Mouse (Mus musculus) hindbrain, embryonic 11.5 days (tissue): Measurements from ENCODE around the gene Cx3cr1. TPM values are rescaled to one million over a fixed set of nuclear protein-coding genes. Genes with fewer than 3 reads are reported as not detected.
"Not testable (repeated sequence)": the region's sequence is repeated elsewhere in the genome, so short reads cannot be mapped to it uniquely, and the experiment has no call there.

Source experiments
- ATAC-seq: fragments of 200-750 bp; cut with Nextera tagmentation; 2 replicates; pipeline ENCODE4 v1.8.0; 2017; ENCODE audit warnings: mild to moderate bottlenecking, moderate TSS enrichment, moderate library complexity; ENCODE audit not compliant: low FRiP score
- DNase-seq: peaks from one replicate; pipeline ENCODE4 v3.0.0-alpha.2; 2015; ENCODE audit warnings: low spot score
- H3K27ac ChIP-seq: fragments of 300-500 bp; sonication (generic); 2 replicates; pipeline ENCODE4 v1.5.1; 2014; ENCODE audit warnings: mild to moderate bottlenecking, low read depth, low read length
- H3K27me3 ChIP-seq: fragments of 300-500 bp; sonication (generic); 2 replicates; pipeline ENCODE4 v1.6.1; 2014; ENCODE audit warnings: mild to moderate bottlenecking, low read length, moderate library complexity, mixed read lengths; ENCODE audit not compliant: control insufficient read depth, insufficient read depth
- H3K36me3 ChIP-seq: fragments of 300-500 bp; sonication (generic); 2 replicates; pipeline ENCODE4 v1.6.1; 2014; ENCODE audit warnings: mild to moderate bottlenecking, low read length, moderate library complexity, mixed read lengths; ENCODE audit not compliant: control insufficient read depth, insufficient read depth
- H3K4me1 ChIP-seq: fragments of 300-500 bp; sonication (generic); replicated peaks from 2 replicates; pipeline ENCODE4 v1.6.1; 2014; ENCODE audit warnings: low read length, mixed read lengths; ENCODE audit not compliant: control insufficient read depth, insufficient read depth
- H3K4me2 ChIP-seq: fragments of 300-500 bp; sonication (generic); replicated peaks from 2 replicates; pipeline ENCODE4 v1.6.1; 2014; ENCODE audit warnings: mild to moderate bottlenecking, low read depth, low read length
- H3K4me3 ChIP-seq: fragments of 300-500 bp; sonication (generic); 2 replicates; pipeline ENCODE4 v1.5.1; 2014; ENCODE audit warnings: low read depth, low read length
- H3K9ac ChIP-seq: fragments of 300-500 bp; sonication (generic); 2 replicates; pipeline ENCODE4 v1.6.1; 2014; ENCODE audit warnings: low read depth, low read length
- H3K9me3 ChIP-seq: fragments of 300-500 bp; sonication (generic); 2 replicates; pipeline ENCODE4 v1.6.1; 2016; ENCODE audit warnings: low read length; ENCODE audit not compliant: control insufficient read depth
- WGBS: fragments of 180-500 bp; shearing (Covaris S2); extraction: QIAGEN DNeasy Blood & Tissue Kit; methylation state at CpG from one replicate; pipeline ENCODE4 v1.1.7; 2014; 5-methylcytosine and 5-hydroxymethylcytosine counted together
- polyA plus RNA-seq: library from polyadenylated mRNA; unstranded; fragments of >200 nt; fragmentation: Nextera tagmentation; extraction: Ambion mirVana; gene quantifications from 2 replicates; pipeline ENCODE4 v1.2.1, GENCODE M21; 2014

Cx3cr1 gene
- polyA plus RNA-seq, 1 experiment from 2014 or later, result 7.2 TPM

DNA sequence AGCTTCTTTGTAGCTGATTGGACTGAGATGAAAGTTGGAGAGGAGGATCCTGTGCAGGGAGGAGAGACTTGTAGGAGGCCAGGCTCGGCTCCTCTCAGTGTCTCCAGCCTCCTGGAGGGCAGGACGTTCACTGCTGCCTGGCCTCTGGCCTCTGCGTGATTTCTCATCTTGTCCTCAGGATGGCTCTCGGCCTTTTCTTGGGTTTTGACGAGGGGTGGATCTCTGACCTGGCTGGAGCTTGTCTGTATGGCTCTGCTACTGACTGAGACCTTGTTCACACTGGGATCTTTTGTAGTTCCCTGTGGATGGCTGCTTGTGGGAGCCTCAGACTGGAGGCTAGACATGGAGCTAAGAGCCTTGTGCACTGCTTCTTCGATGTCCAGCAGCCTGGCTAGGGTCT is 54.9 kb downstream of the Cx3cr1 start:
- Histone ChIP-seq H3K4me2 (no peak overlapping the region), H3K9me3 (no peaks in the 10 kb centered on the region), H3K9ac (no peak overlapping the region), H3K36me3 (no peaks in the 10 kb centered on the region), H3K4me3 (no peak overlapping the region), H3K27ac (no peak overlapping the region), H3K4me1 (no peaks in the 10 kb centered on the region; the same call in 1 of the 2 replicates), H3K27me3 (no peaks in the 10 kb centered on the region; the same call in 1 of the 2 replicates)
- ATAC-seq (no peak), DNase-seq (no peak)
- 61% methylated on average over 6 of the region's 6 CpGs for WGBS

DNA sequence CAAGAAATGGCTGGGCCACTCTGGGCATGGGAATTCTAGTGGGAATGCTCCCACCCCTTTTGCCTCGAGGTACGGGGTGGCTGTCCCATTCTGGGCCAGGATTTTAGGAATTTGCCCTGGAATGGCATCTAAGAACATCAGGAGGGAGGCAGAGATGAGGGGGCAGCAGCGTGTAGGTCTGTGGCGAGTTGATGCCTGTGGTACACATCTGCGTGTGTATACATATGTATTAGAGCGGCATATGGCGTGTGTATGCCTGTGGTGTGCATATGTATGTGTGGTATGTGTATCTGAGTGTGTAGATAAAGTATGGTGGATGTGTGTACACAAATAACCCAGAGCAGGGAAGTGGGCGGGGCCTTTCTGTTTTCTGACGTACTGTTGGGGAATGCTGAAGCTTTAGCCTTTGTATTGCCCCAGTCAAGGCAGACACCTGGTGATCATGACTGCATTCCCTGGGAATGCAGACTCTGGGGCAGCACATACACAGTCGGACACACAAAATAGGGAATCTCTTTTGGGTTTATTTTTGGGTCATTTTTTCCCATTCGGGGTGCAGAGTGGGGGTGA is 56.3 kb downstream of the Cx3cr1 start:
- ATAC-seq, result no peak
- Histone ChIP-seq H3K27ac (no peak overlapping the region), H3K9ac (no peak overlapping the region), H3K27me3 (no peaks in the 10 kb centered on the region; the same call in 1 of the 2 replicates), H3K9me3 (no peaks in the 10 kb centered on the region), H3K4me1 (no peaks in the 10 kb centered on the region; the same call in 1 of the 2 replicates), H3K36me3 (no peaks in the 10 kb centered on the region), H3K4me2 (no peak overlapping the region), H3K4me3 (no peak overlapping the region)
- no peak for DNase-seq
- 79% methylated on average over 11 of the region's 11 CpGs for WGBS

DNA sequence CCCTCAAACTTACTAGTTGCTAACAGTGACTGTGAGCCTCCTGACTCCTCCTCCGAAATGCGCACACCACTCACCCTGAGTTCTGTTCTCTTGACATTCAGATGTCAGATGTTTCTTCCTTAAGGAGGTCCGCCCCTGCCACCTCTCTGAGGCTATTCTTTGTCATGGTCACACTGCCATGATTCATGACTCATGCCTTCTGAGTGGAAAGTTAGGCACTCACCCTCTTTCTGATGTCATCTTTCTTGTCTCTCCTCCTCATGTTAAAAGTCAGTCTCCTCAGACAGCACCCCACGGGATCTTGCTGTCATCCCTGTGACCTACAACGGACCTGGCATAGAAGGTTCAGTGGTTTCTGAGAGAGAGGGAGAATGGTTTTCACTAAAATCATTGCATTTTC is 56.9 kb downstream of the Cx3cr1 start:
- DNase-seq (no peak), ATAC-seq (no peak)
- WGBS, result 86% methylated on average over 5 of the region's 5 CpGs
- H3K4me2 ChIP-seq, result no peak overlapping the region
- no peaks in the 10 kb centered on the region for H3K36me3 ChIP-seq
- H3K27ac ChIP-seq, result no peak overlapping the region
- H3K27me3 ChIP-seq, result no peaks in the 10 kb centered on the region; the same call in 1 of the 2 replicates
- no peak overlapping the region for H3K9ac ChIP-seq
- H3K4me3 ChIP-seq, result no peak overlapping the region
- no peaks in the 10 kb centered on the region for H3K9me3 ChIP-seq
- no peaks in the 10 kb centered on the region; the same call in 1 of the 2 replicates for H3K4me1 ChIP-seq

DNA sequence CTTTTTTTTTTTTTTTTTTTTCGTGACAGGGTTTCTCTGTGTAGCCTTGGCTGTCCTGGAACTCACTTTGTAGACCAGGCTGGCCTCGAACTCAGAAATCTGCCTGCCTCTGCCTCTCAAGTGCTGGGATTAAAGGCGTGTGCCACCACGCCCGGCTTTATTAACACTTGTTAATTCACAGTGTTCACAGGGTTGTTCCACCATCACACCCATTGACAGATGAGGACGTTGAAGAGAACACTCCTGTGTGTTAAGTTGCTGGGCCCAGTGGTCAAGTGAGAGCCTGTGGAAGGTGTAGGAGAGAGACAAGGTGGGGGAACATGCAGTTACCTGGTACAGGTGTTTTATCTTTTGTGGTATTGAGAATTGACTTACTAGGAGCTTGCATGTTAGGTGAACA is 57.5 kb downstream of the Cx3cr1 start:
- not testable (repeated sequence) for H3K27me3 ChIP-seq, DNase-seq, ATAC-seq, H3K4me3 ChIP-seq, H3K4me1 ChIP-seq, H3K9ac ChIP-seq, H3K9me3 ChIP-seq, H3K4me2 ChIP-seq, H3K36me3 ChIP-seq, H3K27ac ChIP-seq
- 90% methylated on average over 6 of the region's 6 CpGs for WGBS

DNA sequence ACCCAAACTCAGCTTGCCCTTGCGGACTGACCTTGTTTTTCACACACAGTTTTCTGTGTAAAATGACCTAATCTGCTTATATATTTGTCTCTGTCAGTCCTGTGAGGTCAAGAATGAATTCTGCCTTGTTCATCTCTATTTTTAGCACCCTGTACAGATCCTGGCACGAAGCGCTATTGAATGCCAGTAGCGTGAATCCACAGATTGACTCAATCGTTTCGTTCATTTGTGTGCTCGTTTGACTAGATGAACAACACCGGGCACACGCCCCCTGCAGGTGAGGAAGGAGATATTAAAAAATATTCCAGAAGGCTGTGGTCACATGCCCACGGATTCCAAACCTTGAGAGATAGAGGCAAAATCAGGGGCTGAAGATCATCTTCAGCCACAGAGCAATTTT is 58.1 kb downstream of the Cx3cr1 start:
- 2% methylated on average over 10 of the region's 10 CpGs for WGBS
- peak; percentile 73 for ATAC-seq
- no peak overlapping the region for H3K9ac ChIP-seq

DNA sequence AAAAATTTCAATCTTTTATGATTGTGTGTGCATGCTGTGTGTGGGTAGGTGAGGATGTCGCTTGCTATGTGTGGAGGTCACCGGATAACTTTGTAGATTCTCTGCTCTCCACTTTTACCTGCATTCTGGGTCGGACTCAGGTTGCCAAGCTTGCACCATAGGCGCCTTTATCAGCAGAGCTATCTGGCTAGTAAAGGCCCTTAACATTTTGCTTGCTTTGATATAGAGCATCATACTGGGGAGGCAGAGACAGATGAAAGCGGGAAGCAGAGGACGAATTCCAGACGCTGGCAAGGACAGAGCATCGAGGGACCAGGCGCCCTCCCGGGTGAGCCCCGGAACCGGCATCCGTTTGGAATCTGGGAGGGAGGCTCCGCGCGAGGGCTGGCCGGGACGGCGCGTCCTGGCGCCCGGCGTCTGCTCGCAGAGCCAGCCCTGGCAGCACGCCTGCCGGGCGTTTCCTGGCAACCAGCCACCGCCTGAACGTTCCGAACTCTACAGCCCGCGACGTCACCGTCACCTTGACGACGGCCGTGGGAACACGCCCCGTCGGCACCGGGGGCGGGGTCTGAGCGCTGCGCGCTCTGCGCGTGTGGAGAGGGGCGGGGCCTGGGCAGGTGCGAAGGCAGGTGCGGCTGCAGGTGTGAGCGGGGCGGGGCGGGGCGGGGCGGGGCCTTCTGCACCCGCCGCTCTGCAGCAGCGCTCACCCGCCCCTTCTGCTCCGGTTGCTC is 58.7 kb downstream of the Cx3cr1 start:
- peak overlapping the region; percentile 35 for H3K4me3 ChIP-seq
- ATAC-seq (peak; percentile 94), DNase-seq (peak; percentile 96)
- H3K9ac ChIP-seq, result no peak overlapping the region
- no peaks in the 10 kb centered on the region for H3K9me3 ChIP-seq
- H3K27ac ChIP-seq, result peak overlapping the region; percentile 72
- peak overlapping the region; percentile 77 for H3K4me2 ChIP-seq
- no peaks in the 10 kb centered on the region for H3K36me3 ChIP-seq
- no peaks in the 10 kb centered on the region for H3K4me1 ChIP-seq
- H3K27me3 ChIP-seq, result no peaks in the 10 kb centered on the region; the same call in 1 of the 2 replicates
- WGBS, result 3% methylated on average over 60 of the region's 60 CpGs

More for the DNA sequence above, 58.1 kb downstream of the Cx3cr1 start:
- Histone ChIP-seq H3K9me3 (no peaks in the 10 kb centered on the region), H3K36me3 (no peaks in the 10 kb centered on the region), H3K4me3 (peak overlapping the region; percentile 35), H3K4me1 (no peaks in the 10 kb centered on the region), H3K4me2 (peak overlapping the region; percentile 77), H3K27me3 (no peaks in the 10 kb centered on the region; the same call in 1 of the 2 replicates), H3K27ac (no peak overlapping the region)
- peak; percentile 87 for DNase-seq

DNA sequence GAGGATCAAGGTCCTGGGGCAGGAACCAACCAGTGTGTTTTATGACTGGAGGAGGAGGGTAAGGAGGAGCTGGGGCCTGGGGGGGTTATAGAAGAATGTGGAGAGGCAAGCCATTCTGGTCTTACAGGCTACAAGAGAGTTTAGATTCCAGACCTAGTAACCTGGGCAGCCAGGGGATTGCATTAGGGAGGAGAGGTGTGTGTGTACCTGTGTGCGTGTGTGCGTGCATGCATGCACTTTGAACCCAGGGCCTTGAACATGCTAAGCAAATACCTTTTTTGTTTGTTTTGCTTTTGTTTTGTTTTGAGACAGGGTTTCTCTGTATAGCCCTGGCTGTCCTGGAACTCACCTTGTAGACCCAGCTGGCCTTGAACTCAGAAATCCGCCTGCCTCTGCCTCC is 59.8 kb downstream of the Cx3cr1 start:
- WGBS, result 95% methylated on average over 3 of the region's 3 CpGs
- no peak overlapping the region for H3K4me3 ChIP-seq
- no peaks in the 10 kb centered on the region for H3K9me3 ChIP-seq
- H3K9ac ChIP-seq, result no peak overlapping the region
- no peak overlapping the region for H3K4me2 ChIP-seq
- H3K27ac ChIP-seq, result no peak overlapping the region
- ATAC-seq (no peak), DNase-seq (no peak)
- no peaks in the 10 kb centered on the region for H3K36me3 ChIP-seq
- H3K4me1 ChIP-seq, result no peaks in the 10 kb centered on the region
- H3K27me3 ChIP-seq, result no peaks in the 10 kb centered on the region; the same call in 1 of the 2 replicates

DNA sequence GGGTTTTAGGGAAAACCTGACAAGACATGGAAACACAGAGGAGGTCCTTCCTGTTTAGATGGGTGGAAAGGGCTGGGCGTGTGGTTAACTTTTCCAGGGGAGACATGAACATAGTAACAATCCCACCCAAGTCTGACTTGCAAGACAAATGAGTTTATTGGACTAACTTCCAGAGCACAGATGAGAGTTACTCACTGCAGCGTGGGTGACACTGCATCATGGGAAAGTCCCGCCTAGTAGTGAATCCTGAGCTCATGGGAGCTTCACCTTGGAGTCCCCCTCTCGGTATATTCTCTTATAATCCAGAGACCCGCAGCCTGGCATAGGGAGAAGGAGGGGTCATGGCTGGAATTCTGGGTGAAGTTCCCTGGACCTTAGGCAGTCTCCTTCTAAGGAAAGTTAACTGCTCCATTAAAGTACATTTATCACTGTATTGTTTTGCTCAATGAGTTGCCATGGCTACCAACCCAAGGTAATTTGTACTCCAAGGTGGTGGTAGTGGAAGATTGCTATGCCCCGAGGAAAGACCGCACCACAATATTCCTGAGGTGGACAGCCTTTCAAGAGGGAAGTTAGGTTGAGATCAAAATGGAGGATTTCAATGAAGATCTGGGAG is 60.3 kb downstream of the Cx3cr1 start:
- Histone ChIP-seq H3K27ac (no peak overlapping the region), H3K27me3 (no peaks in the 10 kb centered on the region; the same call in 1 of the 2 replicates), H3K36me3 (no peaks in the 10 kb centered on the region), H3K9me3 (no peaks in the 10 kb centered on the region), H3K4me2 (no peak overlapping the region), H3K9ac (no peak overlapping the region), H3K4me3 (no peak overlapping the region), H3K4me1 (no peaks in the 10 kb centered on the region)
- WGBS, result 77% methylated on average over 7 of the region's 7 CpGs
- DNase-seq (no peak), ATAC-seq (no peak)
